Mouse (Mus musculus): ENCODE measurements around the gene Det1. TPM values are rescaled to one million over a fixed set of nuclear protein-coding genes. Genes with fewer than 3 reads are reported as not detected.

Gene Det1
- total RNA-seq, 2 experiments from 2014 or later, result 8.5 to 9.2 TPM

DNA sequence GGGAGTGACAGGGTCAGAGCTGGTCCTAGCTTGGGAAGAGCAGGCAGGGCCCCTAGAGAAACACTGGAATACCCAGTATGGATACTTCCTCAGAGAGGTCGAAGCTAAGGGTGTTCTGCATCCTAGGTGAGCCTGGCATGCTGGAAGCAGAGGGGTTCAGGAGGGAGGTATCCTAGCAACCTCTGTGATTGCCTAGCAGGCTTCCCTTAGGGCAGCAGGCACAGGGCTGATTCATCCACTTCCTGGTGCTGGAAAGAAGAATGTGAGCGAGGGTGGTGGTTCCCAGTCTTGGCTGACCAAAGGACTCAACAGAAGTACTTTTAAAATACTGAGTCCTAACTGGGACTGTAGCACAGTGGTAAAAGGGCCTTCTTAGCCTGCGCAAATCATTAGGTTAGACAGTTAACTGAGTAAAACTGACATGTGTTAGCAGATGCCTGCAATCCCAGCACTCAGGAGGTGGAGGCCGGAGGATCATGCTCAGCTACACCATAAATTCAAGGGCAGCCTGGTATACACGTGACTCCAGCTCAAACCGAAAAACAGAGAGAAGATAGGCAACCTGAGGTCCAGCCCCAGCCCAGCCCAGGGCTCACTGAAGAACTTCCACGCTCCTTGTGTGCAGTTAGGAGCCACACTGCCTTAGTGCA is 16.9 kb upstream of the Det1 start:
- intact Hi-C loops (cut with DNase I; ENCODE audit: low total_unique reads), result no loop called here
- no peak for DNase-seq

DNA sequence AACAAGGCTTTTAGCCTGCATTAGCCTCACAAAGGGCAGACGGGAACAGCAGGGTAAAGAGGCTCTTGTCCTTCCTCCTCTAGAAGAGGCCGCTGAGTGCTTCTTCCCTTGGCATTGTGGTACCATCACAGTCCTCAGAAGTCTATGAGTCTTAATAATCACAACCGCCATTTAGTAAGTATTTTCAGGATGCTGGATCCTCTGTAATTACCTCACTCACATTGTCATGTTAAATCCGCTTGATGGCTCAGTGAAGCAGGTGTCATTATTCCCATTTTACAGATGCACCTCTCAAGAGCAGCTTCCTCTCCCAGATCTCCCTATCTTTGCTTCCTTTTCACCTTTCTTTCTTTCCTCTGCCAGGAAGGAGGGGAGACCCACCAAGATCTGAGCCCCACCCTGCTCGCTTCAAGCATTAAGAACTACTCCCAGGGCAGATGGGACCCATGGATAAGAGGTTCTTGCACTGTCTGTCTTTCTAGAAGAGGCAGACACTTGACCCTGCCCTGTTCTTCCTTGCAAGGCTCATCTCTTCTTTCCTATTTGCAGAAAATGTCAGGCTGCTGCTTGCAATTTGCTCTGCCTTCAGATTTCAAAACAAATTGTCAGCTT is 8.1 kb upstream of the Det1 start:
- no peak for DNase-seq
- intact Hi-C loops (cut with DNase I; ENCODE audit: low total_unique reads), result no loop called here

DNA sequence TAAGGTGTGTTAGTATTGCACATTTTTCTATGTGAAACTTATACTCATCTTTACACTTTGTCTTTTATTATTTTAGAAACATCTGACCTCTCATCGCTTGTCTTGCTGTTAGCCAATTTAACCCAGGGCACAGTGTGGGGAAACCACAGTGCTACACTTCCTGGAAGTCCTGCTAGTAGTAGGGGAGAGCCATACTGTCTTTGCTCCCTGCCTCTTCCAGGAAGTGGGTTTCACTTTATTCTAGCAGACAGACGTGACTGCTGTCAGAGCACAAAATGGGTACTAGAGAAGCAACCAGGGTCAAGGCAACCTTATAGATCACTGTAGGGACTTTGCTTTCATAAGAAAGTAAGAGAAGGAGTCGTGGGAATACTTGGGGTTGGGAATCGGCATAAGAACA is 7.0 kb upstream of the Det1 start:
- intact Hi-C loops (cut with DNase I; ENCODE audit: low total_unique reads), result loop anchor here (5.0 kb wide), 1 partner anchor 38 kb away; no protein-coding TSS in a partner anchor
- no peak for DNase-seq

DNA sequence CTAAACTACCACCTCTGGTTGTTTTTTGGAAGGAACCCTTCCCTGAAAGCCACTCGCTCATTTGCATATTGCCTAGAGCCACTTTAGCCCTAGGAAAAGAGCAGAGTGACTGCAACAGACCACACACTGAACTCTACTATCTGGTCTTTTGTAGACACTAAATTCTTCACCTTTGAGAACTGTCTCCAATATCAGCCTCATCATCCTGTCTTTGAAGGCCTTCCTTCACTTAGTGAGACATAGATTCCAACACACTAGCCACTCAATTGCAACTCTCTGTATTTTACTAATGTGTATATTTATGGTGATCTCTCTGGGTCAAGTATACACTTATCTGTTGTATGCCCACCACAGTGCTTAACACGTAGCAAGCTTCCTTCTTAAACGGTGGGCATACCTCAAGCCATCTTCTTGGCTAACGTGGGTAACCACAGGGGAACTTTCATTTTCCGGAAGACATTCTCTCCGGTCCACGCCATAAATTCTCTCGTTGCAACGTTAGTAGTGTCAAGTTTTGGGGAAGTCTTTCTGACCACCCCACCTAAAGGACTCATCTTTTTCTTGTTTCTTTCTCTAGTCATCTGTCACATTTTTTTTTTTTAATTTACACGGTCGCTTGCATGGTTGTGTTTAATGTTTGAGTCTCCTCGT is 872 bp downstream of the Det1 start:
- intact Hi-C loops (cut with DNase I; ENCODE audit: low total_unique reads), result loop anchor here (5.0 kb wide), 1 partner anchor 59 kb away; no protein-coding TSS in a partner anchor
- no peak for DNase-seq

DNA sequence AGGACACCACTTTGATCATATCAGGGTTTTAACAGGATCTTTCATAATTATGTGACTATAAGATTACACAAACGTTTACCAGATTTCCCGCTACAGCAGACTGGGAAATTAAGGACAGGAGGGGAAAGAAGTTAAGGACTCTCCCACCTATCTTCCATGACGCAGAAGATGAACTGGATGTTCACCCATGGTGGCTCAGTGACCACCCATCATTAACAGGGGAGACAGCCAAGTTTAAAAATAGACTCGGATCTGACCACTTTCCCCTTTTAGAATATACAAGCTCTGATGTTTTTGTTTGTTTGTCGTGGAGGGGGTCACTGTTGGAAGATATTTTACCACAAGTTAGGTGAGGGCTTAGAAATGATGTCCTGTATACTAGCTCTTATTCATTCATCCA is 5.5 kb downstream of the Det1 start:
- no peak for DNase-seq
- intact Hi-C loops (cut with DNase I; ENCODE audit: low total_unique reads), result no loop called here

DNA sequence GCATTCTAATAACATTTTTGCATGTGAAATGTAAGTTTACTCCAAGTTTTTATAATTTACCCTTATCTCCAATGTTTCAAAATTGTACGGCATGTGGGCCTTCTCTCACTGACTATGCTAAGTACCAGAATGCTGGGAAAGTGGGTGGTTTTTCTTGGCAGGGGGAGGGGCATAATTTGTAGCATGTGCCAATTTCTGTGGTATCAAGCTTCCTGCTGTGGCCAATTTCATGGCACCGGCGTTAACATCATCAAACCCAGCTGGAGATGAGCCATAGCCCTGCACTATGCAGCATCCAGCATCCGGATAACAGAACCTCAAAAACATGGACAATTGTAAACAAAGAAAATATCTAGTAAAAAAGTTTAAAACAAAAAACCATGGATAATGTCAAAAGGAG is 9.8 kb downstream of the Det1 start:
- intact Hi-C loops (cut with DNase I; ENCODE audit: low total_unique reads), result no loop called here
- DNase-seq, result no peak

DNA sequence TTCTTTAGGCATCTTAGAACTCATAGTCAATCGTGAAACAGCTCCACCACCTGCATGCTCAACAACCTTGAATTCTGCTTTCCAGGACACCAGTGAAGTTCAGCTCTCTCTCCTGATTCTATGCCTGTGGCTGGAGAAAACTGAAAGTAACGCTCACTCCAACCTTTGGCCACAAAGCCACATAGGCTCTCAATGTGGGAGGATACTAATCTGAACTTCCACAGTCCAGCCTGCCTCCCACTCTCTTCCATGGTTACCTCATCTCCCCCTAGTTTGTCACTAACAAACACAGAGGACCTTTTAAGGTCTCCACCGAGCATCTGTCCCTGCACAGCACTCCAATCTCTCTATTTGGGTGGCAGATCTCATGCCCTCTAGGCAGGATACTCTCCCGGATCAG is 11.4 kb downstream of the Det1 start:
- intact Hi-C loops (cut with DNase I; ENCODE audit: low total_unique reads), result no loop called here
- DNase-seq, result no peak

DNA sequence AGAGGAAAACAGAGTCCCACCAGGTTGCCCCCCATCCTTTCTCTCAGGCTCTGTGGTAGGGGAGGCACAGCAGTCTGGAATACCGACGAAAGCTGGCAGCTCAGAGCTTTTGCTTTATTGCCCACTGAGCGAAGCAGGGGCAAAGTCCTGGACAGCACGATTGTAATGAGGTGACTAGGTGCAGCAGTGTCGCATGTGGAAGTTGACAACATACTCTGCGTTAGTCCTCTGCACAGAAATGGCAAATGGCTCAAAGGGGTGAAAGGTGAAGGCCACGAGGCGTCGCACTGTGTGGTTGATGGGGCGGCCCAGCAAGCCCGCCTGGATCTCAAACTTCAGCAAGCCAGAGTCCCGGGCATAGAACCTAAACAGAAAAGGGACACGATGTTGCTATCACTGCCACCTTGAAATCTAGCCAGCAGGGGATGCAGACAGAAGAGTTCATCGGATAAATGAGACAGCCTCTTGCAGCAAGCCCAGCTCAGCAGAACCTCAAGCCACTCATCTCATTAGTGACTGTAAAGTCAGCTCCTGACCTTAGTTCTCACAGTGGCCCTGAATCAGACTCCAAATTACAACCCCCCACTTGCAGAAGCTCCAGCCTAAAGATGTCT is 19.2 kb downstream of the Det1 start:
- no peak for DNase-seq
- intact Hi-C loops (cut with DNase I; ENCODE audit: low total_unique reads), result no loop called here

DNA sequence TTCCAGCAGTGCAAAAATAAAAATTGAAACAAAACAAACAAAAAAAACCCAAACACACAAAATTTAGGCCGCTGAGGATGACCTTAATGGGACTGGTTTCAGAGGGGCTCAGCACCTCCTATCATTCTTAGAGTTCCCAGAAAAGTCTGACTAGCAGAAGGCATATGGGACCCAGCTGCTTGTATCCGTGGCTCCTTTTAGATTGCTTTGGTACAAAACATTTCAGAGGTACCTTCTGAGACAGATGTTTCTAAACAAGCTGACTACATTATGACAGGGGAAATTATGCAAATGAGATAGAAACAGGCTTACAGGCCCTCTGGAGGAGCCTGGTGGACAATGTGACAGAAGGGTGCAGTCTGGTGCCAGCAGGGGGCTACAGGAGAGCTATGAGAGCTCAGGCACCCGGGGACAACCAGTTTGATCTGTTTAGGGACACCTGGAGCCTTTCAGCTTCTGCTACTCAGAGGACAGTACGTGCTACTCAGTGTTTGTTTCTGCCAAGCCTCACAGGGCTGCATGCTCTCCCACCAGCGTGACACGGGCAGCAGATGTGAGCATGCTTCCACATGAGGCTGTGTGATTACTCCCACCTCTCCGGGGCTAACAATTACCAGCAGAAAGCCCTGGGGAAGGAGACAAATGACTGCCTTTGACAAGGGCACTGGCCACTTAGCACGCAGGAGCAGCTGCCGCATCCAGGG is 20.2 kb downstream of the Det1 start:
- no peak for DNase-seq
- intact Hi-C loops (cut with DNase I; ENCODE audit: low total_unique reads), result no loop called here

DNA sequence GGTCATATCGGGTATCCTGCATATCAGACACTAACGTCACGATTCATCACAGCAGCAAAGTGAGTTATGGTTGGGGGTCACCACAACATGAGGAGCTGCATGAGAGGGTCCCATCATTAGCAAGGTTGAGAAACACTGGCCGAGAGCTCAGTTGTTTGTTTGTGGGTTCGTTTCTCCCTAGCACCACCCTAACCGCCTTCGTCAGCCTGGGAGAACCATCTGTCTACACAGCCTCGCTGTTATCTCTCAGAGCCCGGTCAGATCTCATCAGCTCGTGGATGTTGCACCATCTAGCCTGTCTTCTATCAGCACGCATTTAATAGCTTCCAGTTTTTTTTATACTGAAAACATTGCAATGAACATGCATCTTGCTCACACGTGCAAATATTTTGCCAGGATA is 28.7 kb downstream of the Det1 start:
- intact Hi-C loops (cut with DNase I; ENCODE audit: low total_unique reads), result no loop called here
- DNase-seq, result no peak

DNA sequence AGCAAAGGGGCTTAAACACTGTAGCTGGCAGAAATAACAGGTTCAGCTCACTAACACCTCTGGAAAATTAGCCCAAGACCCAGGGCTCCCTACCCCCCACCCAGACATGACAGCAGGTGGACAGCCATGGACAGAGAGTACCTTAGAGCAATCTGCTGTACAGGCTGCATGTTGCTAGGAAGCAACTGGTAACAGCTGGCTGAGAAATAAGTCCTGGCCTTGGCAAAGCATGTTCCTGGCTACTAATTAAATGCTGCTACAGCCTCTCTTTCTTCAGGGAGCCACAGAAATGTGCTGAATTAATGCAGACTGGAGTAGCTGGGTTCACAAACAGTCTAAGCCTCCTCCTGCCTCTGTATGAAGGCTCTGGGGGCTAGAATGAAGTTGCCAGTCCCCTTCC is 32.3 kb downstream of the Det1 start:
- intact Hi-C loops (cut with DNase I; ENCODE audit: low total_unique reads), result no loop called here
- no peak for DNase-seq

DNA sequence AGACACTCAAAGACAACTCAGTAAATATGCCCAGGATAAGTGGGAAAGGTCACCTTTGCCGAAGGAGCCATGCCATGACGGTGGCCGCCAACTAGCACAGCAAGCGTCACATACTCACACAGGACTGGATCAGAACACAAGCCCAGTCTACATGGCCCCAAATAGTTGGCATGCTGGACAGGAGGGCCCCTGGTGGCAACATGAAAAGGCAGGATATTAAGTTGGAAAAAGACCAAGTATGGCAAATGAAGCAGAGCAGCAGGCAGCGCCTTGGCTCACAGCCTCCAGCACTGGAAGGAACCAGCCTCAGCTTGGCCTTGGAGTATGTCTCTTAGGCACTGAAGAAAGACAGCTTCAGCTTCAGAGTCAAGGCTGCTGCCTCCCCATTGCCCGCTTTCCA is 33.3 kb downstream of the Det1 start:
- intact Hi-C loops (cut with DNase I; ENCODE audit: low total_unique reads), result no loop called here
- DNase-seq, result no peak

DNA sequence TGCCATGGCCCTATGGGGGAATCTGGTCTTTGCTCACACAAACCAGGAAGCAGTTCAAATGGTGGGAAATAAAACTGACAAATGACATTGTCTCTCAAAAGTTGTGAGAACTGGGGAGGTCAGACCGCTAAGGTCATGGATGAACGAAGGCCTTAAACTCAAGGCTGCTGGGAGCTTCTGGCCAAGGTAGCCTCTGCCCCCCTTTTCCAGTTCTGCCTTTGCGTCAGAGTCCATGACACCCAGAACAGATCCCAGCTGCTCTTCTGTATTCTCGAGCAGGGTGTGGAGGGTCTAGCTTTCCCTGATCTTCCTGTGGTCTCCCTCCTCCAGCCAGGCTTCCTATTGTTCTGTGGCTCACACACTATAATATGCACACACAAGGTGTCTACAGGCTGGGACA is 39.9 kb downstream of the Det1 start:
- no peak for DNase-seq
- intact Hi-C loops (cut with DNase I; ENCODE audit: low total_unique reads), result no loop called here

DNA sequence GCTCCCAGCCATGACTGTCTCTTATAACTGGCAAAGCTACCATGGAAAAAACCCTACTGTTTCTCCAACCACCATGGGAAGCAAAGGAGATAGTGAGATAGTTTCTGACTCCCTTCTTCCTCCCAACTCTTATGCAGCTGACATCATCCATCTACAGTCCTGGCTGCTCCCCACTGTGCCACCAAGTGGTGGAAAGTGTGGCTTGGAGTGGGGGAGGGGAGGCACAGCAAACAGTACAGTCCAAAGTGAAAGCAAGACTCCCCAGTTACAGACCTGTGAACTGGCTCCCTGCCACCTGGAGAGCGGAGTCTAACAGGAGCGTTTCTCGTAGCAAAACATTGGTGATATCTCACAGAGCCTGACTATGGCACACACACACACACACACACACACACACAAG is 43.2 kb downstream of the Det1 start:
- no peak for DNase-seq

DNA sequence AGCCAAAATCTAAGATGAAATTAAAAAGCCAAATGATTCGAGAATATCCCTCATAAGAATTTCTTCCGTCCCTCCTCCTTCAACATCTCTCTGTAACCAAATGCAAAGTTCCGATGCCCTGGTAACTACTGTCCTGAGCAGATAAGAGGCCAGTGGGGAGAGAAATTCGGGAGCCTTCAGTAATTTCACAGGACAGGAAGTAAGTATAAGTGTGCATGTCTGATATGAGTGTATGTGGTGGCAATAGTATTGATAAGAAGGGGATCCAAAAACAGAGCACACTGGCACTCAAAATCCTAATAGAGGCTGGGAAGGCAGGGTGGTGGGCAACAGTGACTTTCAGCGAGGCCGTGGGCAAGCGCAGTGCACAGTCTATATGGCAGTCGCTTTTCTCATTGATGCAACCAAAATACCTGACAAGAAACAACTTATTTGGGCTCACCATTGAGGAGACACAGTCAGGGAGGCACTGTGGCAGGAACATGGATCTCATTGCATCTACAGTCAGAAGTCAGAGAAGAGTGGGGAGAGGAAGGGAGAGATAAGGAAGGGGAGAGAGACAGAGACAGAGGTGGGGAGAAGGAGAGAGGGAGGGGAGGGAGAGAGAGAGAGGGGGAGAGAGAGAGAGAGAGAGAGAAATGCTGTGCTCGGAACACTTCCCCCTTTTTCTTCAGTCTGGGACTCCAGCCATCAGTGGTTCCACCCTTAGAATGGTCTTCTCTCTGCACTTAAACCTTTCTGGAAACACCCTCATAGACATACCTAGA is 47.1 kb downstream of the Det1 start:
- DNase-seq, result no peak
- intact Hi-C loops (cut with DNase I; ENCODE audit: low total_unique reads), result no loop called here

More for the DNA sequence above, 43.2 kb downstream of the Det1 start:
- intact Hi-C loops (cut with DNase I; ENCODE audit: low total_unique reads), result no loop called here

DNA sequence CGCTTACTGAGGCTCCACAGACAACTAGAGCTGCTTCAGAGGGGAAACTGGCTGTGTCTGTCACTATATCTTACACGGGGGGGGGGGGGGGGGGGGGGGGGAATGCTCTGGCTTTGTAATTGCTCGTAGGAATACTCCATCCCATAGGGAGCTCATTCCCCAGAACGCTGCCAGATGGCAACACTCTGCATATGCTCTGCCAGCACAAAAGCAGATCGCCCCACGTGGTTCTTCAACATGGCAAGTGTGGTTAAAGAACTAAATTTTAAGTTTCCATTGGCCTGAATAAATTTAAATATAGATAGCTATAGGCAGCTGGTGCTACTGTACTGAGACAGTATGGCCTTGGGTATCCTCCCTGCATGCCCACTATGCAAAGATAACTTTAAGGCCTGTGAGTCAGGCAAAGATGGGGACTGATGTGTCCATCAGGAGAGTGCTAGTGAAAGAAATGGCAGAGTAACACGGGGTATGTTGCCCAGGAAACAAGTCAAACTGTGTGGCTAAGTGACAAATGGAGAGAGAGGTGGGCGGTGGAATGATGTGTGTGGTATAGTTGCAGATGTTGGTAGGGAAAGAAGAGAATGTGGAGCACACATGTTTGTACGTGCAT is 49.1 kb downstream of the Det1 start:
- DNase-seq, result no peak
- intact Hi-C loops (cut with DNase I; ENCODE audit: low total_unique reads), result no loop called here

DNA sequence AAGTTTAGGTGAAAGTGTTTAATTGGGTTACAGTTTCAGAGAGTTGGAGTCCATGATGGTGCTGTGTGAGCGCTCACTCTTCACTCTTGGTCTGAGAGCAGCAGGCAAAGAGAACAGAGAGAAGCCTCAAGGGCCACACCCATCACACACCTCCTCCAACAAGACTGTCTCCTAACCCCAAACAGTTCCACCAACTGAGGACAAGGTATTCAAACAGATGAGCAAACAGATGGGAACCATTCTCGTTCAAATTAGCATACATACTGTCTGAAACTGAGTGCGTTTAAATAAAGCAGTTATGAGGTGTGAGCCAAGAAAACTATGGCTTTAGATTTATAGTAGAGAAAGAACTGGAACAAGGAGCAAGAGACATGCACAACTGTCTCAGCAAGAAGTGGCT is 50.4 kb downstream of the Det1 start:
- intact Hi-C loops (cut with DNase I; ENCODE audit: low total_unique reads), result no loop called here
- no peak for DNase-seq

DNA sequence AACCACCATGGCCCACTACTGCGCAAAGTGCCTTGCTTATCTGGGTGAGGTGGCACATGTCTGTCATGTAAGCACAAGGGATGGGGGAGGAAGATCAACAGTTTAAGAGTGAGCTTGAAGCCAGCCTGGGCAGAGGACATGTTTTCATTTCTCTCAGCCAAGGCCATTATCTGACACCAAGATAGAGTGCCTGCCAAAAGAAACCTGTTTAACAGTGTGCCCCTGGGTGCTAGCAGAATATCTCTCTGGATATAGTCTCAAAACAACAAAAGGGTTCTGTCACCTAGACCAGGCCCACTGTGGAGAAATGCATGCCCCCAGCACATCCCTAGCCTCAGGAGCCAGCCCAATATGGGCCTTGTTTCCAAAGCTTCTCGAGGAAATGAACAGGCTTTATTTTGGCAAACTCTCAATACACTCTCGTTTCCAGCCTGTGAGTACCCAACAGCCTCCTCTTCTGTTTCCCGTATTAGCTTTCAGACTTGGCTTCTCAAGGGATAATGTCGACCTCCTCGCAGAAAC is 52.4 kb downstream of the Det1 start:
- intact Hi-C loops (cut with DNase I; ENCODE audit: low total_unique reads), result no loop called here
- no peak for DNase-seq

Measured in gastrocnemius, postnatal 14 days (tissue).